Mouse (Mus musculus) kidney, embryonic 14.5 days (tissue): ENCODE data around the gene Actr5. TPM values are rescaled to one million over a fixed set of nuclear protein-coding genes. Genes with fewer than 3 reads are reported as not detected.

Experiments used
- ATAC-seq: fragments of 200-750 bp; cut with Nextera tagmentation; 2 replicates; pipeline ENCODE4 v1.8.0; 2017; ENCODE audit warnings: moderate number of reproducible peaks, mild to moderate bottlenecking, moderate TSS enrichment, moderate library complexity; ENCODE audit not compliant: low FRiP score, low TSS enrichment
- H3K27ac ChIP-seq: fragments of 300-500 bp; sonication (generic); 2 replicates; pipeline ENCODE4 v1.5.1; 2014; ENCODE audit warnings: low read depth, mild to moderate bottlenecking, low read length, moderate library complexity, mixed read lengths
- H3K27me3 ChIP-seq: fragments of 300-500 bp; sonication (generic); 2 replicates; pipeline ENCODE4 v1.6.1; 2014; ENCODE audit warnings: mild to moderate bottlenecking, low read length; ENCODE audit not compliant: control insufficient read depth, insufficient read depth
- H3K36me3 ChIP-seq: fragments of 300-500 bp; sonication (generic); 2 replicates; pipeline ENCODE4 v1.6.1; 2014; ENCODE audit warnings: low read length, mixed read lengths; ENCODE audit not compliant: control insufficient read depth, insufficient read depth
- H3K4me1 ChIP-seq: fragments of 300-500 bp; sonication (generic); 2 replicates; pipeline ENCODE4 v1.6.1; 2014; ENCODE audit warnings: low read length, mixed read lengths; ENCODE audit not compliant: control insufficient read depth, insufficient read depth
- H3K4me2 ChIP-seq: fragments of 300-500 bp; sonication (generic); replicated peaks from 2 replicates; pipeline ENCODE4 v1.6.1; 2014; ENCODE audit warnings: low read depth, mild to moderate bottlenecking, low read length
- H3K4me3 ChIP-seq: fragments of 300-500 bp; sonication (generic); 2 replicates; pipeline ENCODE4 v1.5.1; 2014; ENCODE audit warnings: mild to moderate bottlenecking, low read length
- H3K9ac ChIP-seq: fragments of 300-500 bp; sonication (generic); 2 replicates; pipeline ENCODE4 v1.6.1; 2014; ENCODE audit warnings: low read depth, mild to moderate bottlenecking, low read length, moderate library complexity
- H3K9me3 ChIP-seq: fragments of 300-500 bp; sonication (generic); 2 replicates; pipeline ENCODE4 v1.6.1; 2016; ENCODE audit warnings: low read length; ENCODE audit not compliant: control insufficient read depth
- WGBS: fragments of 180-500 bp; shearing (Covaris S2); extraction: QIAGEN DNeasy Blood & Tissue Kit; methylation state at CpG from one replicate; pipeline ENCODE4 v1.1.7; 2014; 5-methylcytosine and 5-hydroxymethylcytosine counted together
- microRNA counts: library from miRNA; unstranded; fragments of <30 nt; microRNA quantifications from one replicate; lab custom pipeline; 2017
- microRNA-seq: library from miRNA; unstranded; fragments of <30 nt; microRNA quantifications from one replicate; pipeline ENCODE4, GENCODE M21; 2016
- polyA plus RNA-seq: library from polyadenylated mRNA; unstranded; fragments of >200 nt; fragmentation: Nextera tagmentation; extraction: Ambion mirVana; gene quantifications from 2 replicates; pipeline ENCODE4 v1.2.1, GENCODE M21; 2014

Gene Actr5
- polyA plus RNA-seq, 1 experiment from 2014 or later, result 15.6 TPM

DNA sequence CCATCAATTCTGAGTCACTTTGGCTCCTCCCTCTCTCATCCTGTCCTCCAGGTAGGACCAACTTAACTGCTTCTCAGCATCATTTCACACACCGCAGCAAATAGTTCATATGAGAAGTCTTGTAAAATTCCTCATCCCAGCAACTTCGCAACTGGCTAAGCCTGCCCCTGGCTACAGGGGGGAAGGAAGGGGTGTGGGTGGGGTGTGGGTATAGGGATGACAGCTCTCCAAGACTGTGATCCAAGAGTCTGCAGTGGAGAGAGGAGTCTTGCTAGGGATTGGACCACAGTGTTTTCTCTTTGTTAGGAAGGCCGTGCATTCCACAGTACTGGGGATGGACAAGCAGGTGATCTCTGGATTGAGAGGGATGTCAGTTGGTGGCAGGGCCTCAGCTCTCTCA is 60.2 kb downstream of the Actr5 start:
- Histone ChIP-seq H3K36me3 (no peaks in the 10 kb centered on the region), H3K9me3 (no peaks in the 10 kb centered on the region), H3K27me3 (no peaks in the 10 kb centered on the region), H3K27ac (no peak overlapping the region), H3K4me3 (no peak overlapping the region), H3K4me2 (no peak overlapping the region), H3K4me1 (peaks cover 34% of the 10 kb centered on the region), H3K9ac (no peak overlapping the region)
- ATAC-seq, result no peak
- WGBS, result 40% methylated on average over 3 of the region's 3 CpGs

DNA sequence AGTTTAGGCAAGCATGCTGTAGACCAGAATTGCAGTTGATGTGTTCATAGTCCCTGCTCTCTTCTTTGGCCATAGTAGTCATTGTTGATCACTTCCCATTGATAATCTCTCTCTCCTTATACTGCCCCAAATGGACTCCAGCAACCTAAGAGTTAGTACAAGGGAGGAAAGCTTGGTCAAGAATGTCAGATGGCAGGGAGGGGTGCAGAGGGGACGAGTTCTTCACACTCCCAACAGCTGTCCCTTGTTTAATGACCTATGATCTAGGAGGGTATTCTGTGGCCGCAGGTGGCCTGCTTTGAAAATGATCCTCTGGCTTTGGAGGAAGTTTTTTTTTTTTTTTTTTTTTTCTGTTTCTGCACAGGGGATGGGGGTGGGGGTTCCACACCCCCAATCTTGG is 61.7 kb downstream of the Actr5 start:
- 17% methylated on average over 2 of the region's 2 CpGs for WGBS
- peak; percentile 62 for ATAC-seq
- no peaks in the 10 kb centered on the region for H3K9me3 ChIP-seq
- no peak overlapping the region for H3K4me3 ChIP-seq
- H3K9ac ChIP-seq, result no peak overlapping the region
- H3K27ac ChIP-seq, result no peak overlapping the region
- H3K4me1 ChIP-seq, result peaks cover 34% of the 10 kb centered on the region
- no peaks in the 10 kb centered on the region for H3K36me3 ChIP-seq
- no peaks in the 10 kb centered on the region for H3K27me3 ChIP-seq
- no peak overlapping the region for H3K4me2 ChIP-seq

DNA sequence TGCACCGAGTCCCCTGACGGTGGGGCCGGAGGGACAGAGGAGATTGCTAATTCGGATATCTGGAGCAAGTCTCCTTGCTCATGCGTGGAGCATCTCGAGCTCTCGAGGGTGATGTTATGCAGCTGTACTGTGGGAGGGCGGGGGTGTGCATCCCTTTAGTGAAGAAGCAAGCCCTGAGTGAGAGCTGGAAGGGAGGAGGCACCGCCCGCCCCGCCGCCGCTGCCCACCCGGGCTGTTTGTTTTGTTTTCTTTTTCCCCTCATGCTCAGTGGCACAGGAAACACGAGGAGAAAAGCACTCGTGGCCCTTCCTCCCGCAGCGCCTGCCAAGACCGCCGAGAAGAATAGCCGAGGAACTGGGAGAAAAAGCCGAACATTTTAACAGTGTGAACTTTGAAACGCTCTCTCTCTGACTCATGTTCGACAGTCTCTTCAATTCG is 63.1 kb downstream of the Actr5 start:
- Histone ChIP-seq H3K9me3 (no peaks in the 10 kb centered on the region), H3K4me2 (peak overlapping the region; percentile 34), H3K27ac (peak overlapping the region; percentile 47; the same call in 1 of the 2 replicates), H3K36me3 (no peaks in the 10 kb centered on the region), H3K9ac (peak overlapping the region; percentile 23; the same call in 1 of the 2 replicates), H3K4me3 (no peak overlapping the region; the same call in 1 of the 2 replicates), H3K27me3 (no peaks in the 10 kb centered on the region), H3K4me1 (peaks cover 23% of the 10 kb centered on the region)
- WGBS, result 22% methylated on average over 25 of the region's 25 CpGs
- peak; percentile 45; the same call in 1 of the 2 replicates for ATAC-seq

MicroRNA genes within 50 kb of the gene (microRNA counts, 519-probe panel; counts per million panel counts)
- microRNA mmu-miR-3474 (lab: Ali Mortazavi, UCI), result not detected

Small RNA genes within 50 kb of the gene (microRNA-seq; reads per million reads assigned to microRNA genes)
- gene Mir3474, result 3.2 reads per million, percentile 12 among the genes with 10 or more reads in this experiment

Other genes starting within 250 kb of the Actr5 start
- 4.5 and 8.5 TPM in 2 replicates for gene Snhg11, start 249.2 kb upstream of the Actr5 start, polyA plus RNA-seq
- gene Ralgapb, start 215.0 kb upstream of the Actr5 start, polyA plus RNA-seq, result 20.0 and 25.9 TPM in 2 replicates
- not detected in 2 replicates for gene Adig, start 122.3 kb upstream of the Actr5 start, polyA plus RNA-seq
- 0.24 TPM in 1 of 2 replicates, not detected in the other for gene Arhgap40, start 112.1 kb upstream of the Actr5 start, polyA plus RNA-seq
- gene Slc32a1, start 14.1 kb upstream of the Actr5 start, polyA plus RNA-seq, result 0.09 and 0.16 TPM in 2 replicates
- gene Ppp1r16b, start 40.5 kb downstream of the Actr5 start, polyA plus RNA-seq, result 16.6 and 17.3 TPM in 2 replicates
- 49.2 and 57.6 TPM in 2 replicates for gene Fam83d, start 143.2 kb downstream of the Actr5 start, polyA plus RNA-seq
- 13.8 and 24.8 TPM in 2 replicates for gene Dhx35, start 169.9 kb downstream of the Actr5 start, polyA plus RNA-seq